Mouse (Mus musculus): ENCODE results near the gene 9530053A07Rik.

Gene 9530053A07Rik

GRCm38 (mm10) chr7:28169489-28170422, 40.5 kb downstream of the 9530053A07Rik start, which contains the start of gene Fbl:
Gene Fbl, plus strand, starts transcription at chr7:28169710.
- peak; percentile 90 for DNase-seq (ENCODE audit: low read depth, low spot score)

- no peak for DNase-seq (ENCODE audit: low read depth, low spot score)
Observed at GRCm38 (mm10) chr7:28175358-28175757, 46.1 kb downstream of the 9530053A07Rik start.

- peak; percentile 97 for DNase-seq (ENCODE audit: low read depth, low spot score)
Observed at GRCm38 (mm10) chr7:28179228-28179627, 50.0 kb downstream of the 9530053A07Rik start, which contains the start of gene Dyrk1b. Gene Dyrk1b, plus strand, starts transcription at chr7:28179469.

GRCm38 (mm10) chr7:28179741-28180377, 50.6 kb downstream of the 9530053A07Rik start:
- DNase-seq (ENCODE audit: low read depth, low spot score) = peak; percentile 90

GRCm38 (mm10) chr7:28180890-28181289, 51.6 kb downstream of the 9530053A07Rik start:
- DNase-seq (ENCODE audit: low read depth, low spot score) = no peak

- DNase-seq (ENCODE audit: low read depth, low spot score) = no peak
Observed at GRCm38 (mm10) chr7:28181376-28181775, 52.1 kb downstream of the 9530053A07Rik start.

- DNase-seq (ENCODE audit: low read depth, low spot score) = no peak
Observed at GRCm38 (mm10) chr7:28182320-28182719, 53.1 kb downstream of the 9530053A07Rik start.

- no peak for DNase-seq (ENCODE audit: low read depth, low spot score)
Observed at GRCm38 (mm10) chr7:28185884-28186283, 56.6 kb downstream of the 9530053A07Rik start.

GRCm38 (mm10) chr7:28186631-28187030, 57.4 kb downstream of the 9530053A07Rik start:
- DNase-seq (ENCODE audit: low read depth, low spot score) = no peak

GRCm38 (mm10) chr7:28191489-28191888, 62.2 kb downstream of the 9530053A07Rik start:
- no peak for DNase-seq (ENCODE audit: low read depth, low spot score)

- DNase-seq (ENCODE audit: low read depth, low spot score) = no peak
Observed at GRCm38 (mm10) chr7:28191903-28192302, 62.6 kb downstream of the 9530053A07Rik start.

GRCm38 (mm10) chr7:28195414-28196098, 66.3 kb downstream of the 9530053A07Rik start:
- no peak for DNase-seq (ENCODE audit: low read depth, low spot score)

GRCm38 (mm10) chr7:28196528-28196927, 67.3 kb downstream of the 9530053A07Rik start:
- DNase-seq (ENCODE audit: low read depth, low spot score) = no peak

- DNase-seq (ENCODE audit: low read depth, low spot score) = no peak
Observed at GRCm38 (mm10) chr7:28199054-28199453, 69.8 kb downstream of the 9530053A07Rik start.

- DNase-seq (ENCODE audit: low read depth, low spot score) = no peak
Observed at GRCm38 (mm10) chr7:28203207-28204108, 74.2 kb downstream of the 9530053A07Rik start.

- no peak for DNase-seq (ENCODE audit: low read depth, low spot score)
Observed at GRCm38 (mm10) chr7:28206044-28206600, 76.9 kb downstream of the 9530053A07Rik start.

- no peak for DNase-seq (ENCODE audit: low read depth, low spot score)
Observed at GRCm38 (mm10) chr7:28208396-28208987, 79.2 kb downstream of the 9530053A07Rik start.

- DNase-seq (ENCODE audit: low read depth, low spot score) = peak; percentile 45
Observed at GRCm38 (mm10) chr7:28208988-28209508, 79.8 kb downstream of the 9530053A07Rik start.

- no peak for DNase-seq (ENCODE audit: low read depth, low spot score)
Observed at GRCm38 (mm10) chr7:28210731-28211130, 81.5 kb downstream of the 9530053A07Rik start.

- DNase-seq (ENCODE audit: low read depth, low spot score) = no peak
Observed at GRCm38 (mm10) chr7:28214142-28214541, 84.9 kb downstream of the 9530053A07Rik start.

Data from embryo, embryonic 11.5 days (tissue).